ENCODE assay signal across 15 mouse cellular contexts in genomic region chr12:91645361-91646123, GRCm38 (mm10). TPM values are rescaled to one million over a fixed set of nuclear protein-coding genes. Genes with fewer than 3 reads are reported as not detected.
DNase-seq lines count a peak whose midpoint lies in the region; ATAC-seq and TF ChIP-seq lines count a peak whose summit lies in the region.
"Had no signal": no experiment of that assay in that cellular context is flagged by ENCODE, and none has a peak within 500 bp of the region (broad histone marks: within the 10 kb centered on the region; RNA-seq: fewer than 3 reads in every experiment).

No protein-coding gene starts in this region.

- H3K79me2 ChIP-seq in heart, adult 2 months (replicated peaks; ENCODE audit: control insufficient read depth, insufficient read depth, low read length), result no peaks in the 10 kb centered on the region

- no peak overlapping the region for H3K27ac ChIP-seq in heart, embryonic 11.5 days (ENCODE audit: low read depth, low read length)
- H3K27ac ChIP-seq in heart, adult 2 months, result no peak overlapping the region; the same call in 1 of the 2 replicates
- H3K27ac ChIP-seq in stomach, postnatal 0 days (replicated peaks), result no peak overlapping the region; the same call in 1 of the 2 replicates
- H3K27ac ChIP-seq: hindbrain, embryonic 12.5 days had no signal

- H3K4me1 ChIP-seq in heart, embryonic 11.5 days (ENCODE audit: control insufficient read depth, insufficient read depth, low read length), result peaks cover 12% of the 10 kb centered on the region; the same call in 1 of the 2 replicates
- peaks cover 4% of the 10 kb centered on the region for H3K4me1 ChIP-seq in heart, adult 2 months (ENCODE audit: control insufficient read depth, insufficient read depth, low read length)
- H3K4me1 ChIP-seq in stomach, postnatal 0 days (replicated peaks; ENCODE audit: control insufficient read depth, insufficient read depth), result no peaks in the 10 kb centered on the region

- TF ChIP-seq CTCF in heart, adult 2 months (IDR thresholded peaks at IDR 0.05), result no peak
- no peak for TF ChIP-seq CTCF in stomach, postnatal 0 days (IDR thresholded peaks at IDR 0.05; ENCODE audit: low read depth)

- no peaks in the 10 kb centered on the region for H3K27me3 ChIP-seq in heart, embryonic 11.5 days (ENCODE audit: control insufficient read depth, insufficient read depth, low read length)
- no peaks in the 10 kb centered on the region for H3K27me3 ChIP-seq in heart, adult 2 months (ENCODE audit: control insufficient read depth, insufficient read depth, low read length)
- no peaks in the 10 kb centered on the region for H3K27me3 ChIP-seq in stomach, postnatal 0 days (ENCODE audit: control insufficient read depth, insufficient read depth, low read length)
- H3K27me3 ChIP-seq: hindbrain, embryonic 12.5 days had no signal

- 53% methylated on average over 6 of the region's 6 CpGs for WGBS in heart, embryonic 11.5 days (ENCODE audit: insufficient replicate concordance)
- WGBS in heart, adult 2 months, result 54% methylated on average over 6 of the region's 6 CpGs
- 58% methylated on average over 6 of the region's 6 CpGs for WGBS in stomach, postnatal 0 days

- no peak for TF ChIP-seq EP300 in heart, adult 2 months (IDR thresholded peaks at IDR 0.05; ENCODE audit: insufficient read depth, low read depth, low read length)
- no peak for TF ChIP-seq EP300 in stomach, postnatal 0 days (optimal IDR thresholded peaks at IDR 0.05)

- TF ChIP-seq POLR2A in heart, adult 2 months (IDR thresholded peaks at IDR 0.05; ENCODE audit: insufficient read depth, low read depth, low read length), result no peak

- no peak for DNase-seq in heart, adult 2 months
- peak; percentile 48 for DNase-seq in urinary bladder, postnatal 25 days (ENCODE audit: low spot score)
- no peak for DNase-seq in urinary bladder, postnatal 36 days (ENCODE audit: low spot score in 2 of 2)
- DNase-seq in heart, postnatal 10 days, result peak; percentile 34 to 41
- peak; percentile 74 for DNase-seq in stomach, postnatal 0 days (ENCODE audit: low spot score)
- no peak for DNase-seq in adrenal gland, postnatal 36 days
- DNase-seq in kidney, adult 18-20 months, result no peak
- DNase-seq: cerebellum, adult 2 months; layer of hippocampus, adult 9-11 months; left cerebral cortex, postnatal 4 days; right cerebral cortex, postnatal 14 days; thymus, postnatal 36 days had no signal

- H3K9ac ChIP-seq in heart, embryonic 11.5 days (ENCODE audit: low read depth, low read length), result no peak overlapping the region
- H3K9ac ChIP-seq in heart, adult 2 months (ENCODE audit: low read depth, low read length), result no peak overlapping the region
- H3K9ac ChIP-seq in stomach, postnatal 0 days (ENCODE audit: low read length), result no peak overlapping the region
- H3K9ac ChIP-seq: hindbrain, embryonic 12.5 days had no signal

- intact Hi-C loops in heart, adult 2 months (cut with DNase I), result no loop called here
- intact Hi-C loops in heart, postnatal 10 days (cut with DNase I), result loop anchor here (5.0 kb wide), 1 partner anchor 37 kb away; no protein-coding TSS in a partner anchor

- peak overlapping the region; percentile 17; the same call in 1 of the 2 replicates for H3K4me2 ChIP-seq in heart, embryonic 11.5 days
- H3K4me2 ChIP-seq in stomach, postnatal 0 days (replicated peaks; ENCODE audit: low read depth), result no peak overlapping the region
- H3K4me2 ChIP-seq: hindbrain, embryonic 12.5 days; midbrain, embryonic 11.5 days had no signal

- no peak for ATAC-seq in heart, embryonic 11.5 days (replicated peaks; ENCODE audit: insufficient number of reproducible peaks, low FRiP score, low TSS enrichment)
- ATAC-seq in stomach, postnatal 0 days (ENCODE audit: low FRiP score, low TSS enrichment), result peak; percentile 77

- no peaks in the 10 kb centered on the region for H3K9me3 ChIP-seq in heart, embryonic 11.5 days (replicated peaks; ENCODE audit: control insufficient read depth, low read length)
- no peaks in the 10 kb centered on the region for H3K9me3 ChIP-seq in stomach, postnatal 0 days (ENCODE audit: control insufficient read depth, low read length)
- H3K9me3 ChIP-seq: hindbrain, embryonic 12.5 days had no signal

- no peak overlapping the region for H3K4me3 ChIP-seq in heart, embryonic 11.5 days (ENCODE audit: low read depth, low read length)
- H3K4me3 ChIP-seq in heart, adult 2 months, result no peak overlapping the region
- H3K4me3 ChIP-seq in stomach, postnatal 0 days (ENCODE audit: low read depth, low read length), result no peak overlapping the region
- H3K4me3 ChIP-seq: hindbrain, embryonic 12.5 days had no signal

- H3K36me3 ChIP-seq in heart, embryonic 11.5 days (ENCODE audit: control insufficient read depth, insufficient read depth, low read length), result no peaks in the 10 kb centered on the region
- H3K36me3 ChIP-seq in heart, adult 2 months (ENCODE audit: control insufficient read depth, insufficient read depth, low read length), result no peaks in the 10 kb centered on the region
- H3K36me3 ChIP-seq in stomach, postnatal 0 days (ENCODE audit: control insufficient read depth, insufficient read depth, low read length), result no peaks in the 10 kb centered on the region

RNA-seq across cellular contexts. Expression of gene Gtf2a1, which starts 55.3 kb away (rescaled TPM):
- 26.4 and 32.0 TPM in 2 replicates for polyA plus RNA-seq in heart, embryonic 11.5 days (2014; fragmentation: Nextera tagmentation; extraction: Ambion mirVana)
- total RNA-seq in heart, adult 2 months (2021), result 10 to 100 TPM; 25.3 to 28.3 TPM
- polyA plus RNA-seq in heart, adult 2 months (2012; rRNA removed), result 9.1 and 12.3 TPM in 2 replicates
- 10 to 100 TPM; 24.4 to 30.4 TPM for total RNA-seq in heart, postnatal 10 days (2021)
- polyA plus RNA-seq in stomach, postnatal 0 days (2015; fragmentation: Nextera tagmentation; extraction: Ambion mirVana), result 17.0 and 18.9 TPM in 2 replicates
- total RNA-seq in adrenal gland, postnatal 36 days (2021), result 10 to 100 TPM; 34.9 to 51.0 TPM

Comparison
In these comparisons a context has a peak if more than half of its experiments do, and no peak if none do; other contexts are left out.
1. DNase-seq: peak in urinary bladder, postnatal 25 days (single experiment), heart, postnatal 10 days (2 of 2) and stomach, postnatal 0 days (single experiment); none in heart, adult 2 months (0 of 2), urinary bladder, postnatal 36 days (0 of 2), adrenal gland, postnatal 36 days (0 of 2) and kidney, adult 18-20 months (single experiment).